In genomic region chr17:78198820-78199219, GRCm38 (mm10) we compare ENCODE assay signal across 10 mouse cellular contexts. TPM values are rescaled to one million over a fixed set of nuclear protein-coding genes. Genes with fewer than 3 reads are reported as not detected.
A peak's percentile ranks its signal among the peaks of the same experiment; 100 is the strongest.
DNase-seq lines count a peak whose midpoint lies in the region; ATAC-seq and TF ChIP-seq lines count a peak whose summit lies in the region.
"Had no signal": no experiment of that assay in that cellular context is flagged by ENCODE, and none has a peak within 500 bp of the region (broad histone marks: within the 10 kb centered on the region; RNA-seq: fewer than 3 reads in every experiment).

No protein-coding gene starts in this region.

- peak; percentile 92 for DNase-seq in heart, adult 11 months
- DNase-seq in heart, adult 18-20 months: no peak
- no peak for DNase-seq in liver, embryonic 13.5 days
- DNase-seq in adipocyte (ENCODE audit: low spot score): no peak
- no peak for DNase-seq in layer of hippocampus, adult 8-10 months (ENCODE audit: low spot score in 2 of 2)
- DNase-seq in lung, postnatal 14 days: no peak

- H3K36me3 ChIP-seq in E14TG2a.4 (ENCODE audit: insufficient read depth, low read length): no peaks in the 10 kb centered on the region
- H3K36me3 ChIP-seq in forebrain, embryonic 15.5 days: no peaks in the 10 kb centered on the region
- no peaks in the 10 kb centered on the region for H3K36me3 ChIP-seq in liver, embryonic 13.5 days

- peak overlapping the region; percentile 95 for H3K4me2 ChIP-seq in forebrain, embryonic 15.5 days (replicated peaks)
- H3K4me2 ChIP-seq in liver, embryonic 13.5 days: peak overlapping the region; percentile 97; the same call in 1 of the 2 replicates

- H3K4me3 ChIP-seq in E14TG2a.4 (replicated peaks; ENCODE audit: low read length): peak overlapping the region; percentile 81; the same call in 1 of the 2 replicates
- H3K4me3 ChIP-seq in forebrain, embryonic 15.5 days: peak overlapping the region; percentile 73
- H3K4me3 ChIP-seq in liver, embryonic 13.5 days (replicated peaks): no peak overlapping the region

- peaks cover 56% of the 10 kb centered on the region for H3K27me3 ChIP-seq in E14TG2a.4 (ENCODE audit: insufficient read depth, low read length)
- H3K27me3 ChIP-seq in forebrain, embryonic 15.5 days: no peaks in the 10 kb centered on the region
- peaks cover 48% of the 10 kb centered on the region for H3K27me3 ChIP-seq in liver, embryonic 13.5 days

- WGBS in forebrain, embryonic 15.5 days: 9% methylated on average over 4 of the region's 4 CpGs
- WGBS in liver, embryonic 13.5 days (ENCODE audit: insufficient replicate concordance): 20% methylated on average over 4 of the region's 4 CpGs

- no peak for TF ChIP-seq CTCF in E14TG2a.4 (conservative IDR thresholded peaks at IDR 0.05; ENCODE audit: low read length)

- H3K4me1 ChIP-seq in E14TG2a.4 (replicated peaks; ENCODE audit: low read depth, low read length): peaks cover 19% of the 10 kb centered on the region
- peaks cover 36% of the 10 kb centered on the region for H3K4me1 ChIP-seq in forebrain, embryonic 15.5 days
- peaks cover 33% of the 10 kb centered on the region for H3K4me1 ChIP-seq in liver, embryonic 13.5 days (replicated peaks)

- ATAC-seq in forebrain, embryonic 15.5 days (replicated peaks): no peak
- no peak for ATAC-seq in liver, embryonic 13.5 days (ENCODE audit: low read depth)

- H3K9me3 ChIP-seq in E14TG2a.4 (ENCODE audit: low read length): no peaks in the 10 kb centered on the region
- H3K9me3 ChIP-seq in forebrain, embryonic 15.5 days: no peaks in the 10 kb centered on the region
- no peaks in the 10 kb centered on the region for H3K9me3 ChIP-seq in liver, embryonic 13.5 days (replicated peaks)

- H3K27ac ChIP-seq in forebrain, embryonic 15.5 days (replicated peaks): no peak overlapping the region
- H3K27ac ChIP-seq in liver, embryonic 13.5 days: no peak overlapping the region
- H3K27ac ChIP-seq: liver, embryonic 14.5 days had no signal

- peak overlapping the region; percentile 80; the same call in 1 of the 2 replicates for H3K9ac ChIP-seq in forebrain, embryonic 15.5 days (replicated peaks)
- no peak overlapping the region for H3K9ac ChIP-seq in liver, embryonic 13.5 days
- H3K9ac ChIP-seq: liver, embryonic 14.5 days had no signal

RNA-seq across cellular contexts. Expression of gene Crim1, which starts 1.2 kb away (rescaled TPM):
- total RNA-seq in heart, adult 18-20 months (2021): 10 to 100 TPM; 51.2 to 66.8 TPM
- 6.7 and 7.3 TPM in 2 replicates for polyA plus RNA-seq in forebrain, embryonic 15.5 days (2015; fragmentation: Nextera tagmentation; extraction: Ambion mirVana)
- 0.56 and 0.82 TPM in 2 replicates for polyA plus RNA-seq in liver, embryonic 13.5 days (2015; fragmentation: Nextera tagmentation; extraction: Ambion mirVana)
- total RNA-seq in layer of hippocampus, adult 8-10 months (2022): 100 to 1,000 TPM; 134 to 154 (median 144) TPM
- total RNA-seq: MEL had no signal
